Mouse (Mus musculus) cerebellum, adult (tissue): ENCODE measurements around the gene Acat2.
"Not testable (repeated sequence)": the region's sequence is repeated elsewhere in the genome, so short reads cannot be mapped to it uniquely, and the experiment has no call there.

Experiments
- ATAC-seq: cut with Nextera tagmentation; 2 replicates; pipeline ENCODE4 v1.9.2; 2017; ENCODE audit warnings: mild to moderate bottlenecking, moderate library complexity, mixed read lengths; ENCODE audit not compliant: insufficient number of reproducible peaks, low FRiP score, low TSS enrichment

Acat2 gene

DNA sequence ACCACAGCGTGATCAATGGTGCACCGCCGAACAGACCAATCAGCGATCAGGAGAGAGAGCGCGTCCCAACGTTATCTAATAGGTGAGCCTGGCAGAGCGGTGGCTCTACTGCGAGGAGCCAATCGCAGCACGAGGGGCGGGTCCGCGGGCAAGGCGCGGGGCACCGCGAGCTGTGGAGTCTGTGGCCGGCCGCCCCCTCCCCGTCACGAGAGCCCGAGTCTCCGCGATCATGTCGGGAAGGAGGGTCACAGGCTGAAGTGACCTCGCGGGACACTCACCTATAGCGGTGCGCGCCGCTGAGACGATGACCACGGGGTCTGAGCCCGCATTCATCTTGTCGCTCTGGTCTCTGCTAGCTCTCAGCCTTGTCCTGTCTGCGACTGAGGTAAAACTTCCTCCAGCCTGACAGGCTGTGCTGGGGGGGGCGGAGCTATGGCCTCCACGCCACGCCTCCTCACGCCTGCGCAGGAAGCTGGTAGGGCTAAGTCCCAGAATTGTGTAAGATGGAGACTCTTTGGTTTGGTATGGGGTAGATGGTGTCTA lies at the start of gene Acat2:
TSS of gene Acat2 (minus strand) at position 417 of the 543 bp plus-strand sequence.
- peak; percentile 98 for ATAC-seq

- no peak for ATAC-seq
Measured at GRCm38 (mm10) chr17:13009887-13010286, 49.3 kb upstream of the Acat2 start.

DNA sequence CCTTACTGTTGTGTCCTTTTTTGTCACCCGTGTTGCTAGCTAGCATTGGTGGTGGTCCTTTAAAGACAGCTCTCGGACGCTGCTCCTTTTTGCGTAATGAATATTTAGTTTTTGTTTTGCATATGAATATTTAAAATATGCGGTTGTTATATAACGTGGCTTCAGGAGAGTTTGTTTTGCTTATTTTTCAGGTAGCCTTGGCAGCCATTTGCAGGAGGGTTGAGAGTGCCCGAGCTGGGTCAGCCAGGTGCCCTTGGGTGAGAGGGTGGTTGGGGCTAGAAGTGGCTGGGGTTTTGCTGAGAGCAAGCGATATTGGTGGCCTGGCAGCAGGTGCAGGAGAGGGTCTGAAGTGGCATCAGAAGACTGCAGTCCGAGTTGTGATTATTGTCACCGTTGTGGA lies 48.0 kb upstream of the Acat2 start:
- ATAC-seq: no peak

DNA sequence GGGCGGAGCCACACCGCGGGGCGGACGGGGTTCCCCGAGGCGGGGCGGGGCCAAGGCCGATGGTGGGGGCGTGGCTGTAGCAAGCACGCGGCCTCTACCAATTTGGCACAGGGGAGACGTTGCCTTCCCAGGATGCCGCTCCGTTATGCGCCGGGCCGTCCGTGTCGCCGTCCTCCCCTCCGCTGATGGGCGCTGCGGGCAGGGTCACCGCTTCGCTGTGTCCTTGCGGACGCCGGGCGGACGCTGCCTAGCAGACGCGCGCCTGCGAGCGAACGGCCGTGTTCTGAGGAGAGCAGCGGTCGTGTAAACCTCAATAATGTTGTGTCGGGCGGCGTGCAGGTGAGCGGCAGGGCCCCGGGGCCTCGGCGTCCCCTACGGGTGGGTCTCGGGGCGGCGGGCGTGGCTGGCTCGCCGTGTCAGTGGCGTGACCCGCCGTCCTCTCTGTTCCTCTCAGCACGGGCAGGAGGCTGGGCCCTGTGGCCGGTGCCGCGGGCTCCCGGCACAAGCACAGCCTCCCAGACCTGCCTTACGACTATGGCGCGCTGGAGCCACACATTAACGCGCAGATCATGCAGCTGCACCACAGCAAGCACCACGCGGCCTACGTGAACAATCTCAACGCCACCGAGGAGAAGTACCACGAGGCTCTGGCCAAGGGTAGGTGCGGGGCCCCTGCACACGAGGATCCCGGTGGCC lies 47.3 kb upstream of the Acat2 start:
- peak; percentile 97 for ATAC-seq

DNA sequence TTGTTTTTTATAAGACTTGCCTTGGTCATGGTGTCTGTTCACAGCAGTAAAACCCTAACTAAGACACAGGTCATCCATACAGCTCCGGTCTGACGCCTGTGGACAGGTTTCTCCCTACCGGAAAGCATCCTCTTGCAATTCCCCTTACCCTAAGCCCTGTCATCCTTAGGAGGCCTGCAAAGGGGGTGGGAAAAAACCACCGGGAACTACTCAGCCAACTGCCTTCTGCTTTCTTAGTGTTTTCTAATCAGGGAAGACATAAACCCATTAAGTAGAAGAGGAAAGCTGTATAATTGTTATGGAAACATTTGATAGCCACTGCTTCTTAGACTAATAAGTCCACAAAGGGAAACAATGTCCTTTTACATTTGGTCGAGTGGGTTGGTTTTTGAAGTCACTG lies 46.4 kb upstream of the Acat2 start:
- no peak for ATAC-seq

DNA sequence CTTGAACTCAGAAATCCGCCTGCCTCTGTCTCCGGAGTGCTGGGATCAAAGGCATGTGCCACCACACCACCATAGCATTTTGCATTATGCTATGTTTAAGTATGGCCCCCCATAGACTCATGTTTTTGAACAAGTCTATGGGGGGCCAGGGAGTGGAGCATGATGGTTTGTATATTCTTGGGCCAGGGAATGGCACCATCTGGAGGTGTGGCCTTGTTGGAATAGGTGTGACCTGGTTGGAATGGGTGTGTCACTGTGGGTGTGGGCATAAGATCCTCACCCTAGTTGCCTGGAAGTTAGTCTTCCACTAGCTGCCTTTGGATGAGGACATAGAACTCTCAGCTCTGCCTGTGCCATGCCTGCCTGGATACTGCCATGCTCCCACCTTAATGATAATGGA lies 46.0 kb upstream of the Acat2 start, which contains the start of gene Sod2:
TSS of gene Sod2 (plus strand) at position 301 of the 400 bp plus-strand sequence.
- not testable (repeated sequence) for ATAC-seq

DNA sequence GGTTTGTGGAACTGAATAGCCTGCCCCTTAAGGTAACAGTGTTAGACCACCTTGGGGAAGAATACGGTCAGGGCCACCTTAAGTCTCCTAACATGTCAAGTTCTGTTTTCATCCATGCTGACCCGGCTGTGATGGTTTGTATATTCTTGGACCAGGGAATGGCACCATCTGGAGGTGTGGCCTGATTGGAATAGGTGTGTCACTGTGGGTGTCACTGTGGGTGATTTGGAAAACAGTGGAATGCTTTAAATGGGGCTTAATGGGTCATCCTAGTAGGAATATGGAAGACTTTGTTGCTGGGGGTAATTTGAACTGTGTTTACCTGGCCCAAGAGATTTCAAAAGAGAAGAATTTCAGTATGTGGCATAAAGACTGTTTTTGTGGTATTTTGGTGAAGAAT lies 43.9 kb upstream of the Acat2 start:
- ATAC-seq: not testable (repeated sequence)

GRCm38 (mm10) chr17:13002243-13002642 lies 41.7 kb upstream of the Acat2 start:
- ATAC-seq: not testable (repeated sequence)

DNA sequence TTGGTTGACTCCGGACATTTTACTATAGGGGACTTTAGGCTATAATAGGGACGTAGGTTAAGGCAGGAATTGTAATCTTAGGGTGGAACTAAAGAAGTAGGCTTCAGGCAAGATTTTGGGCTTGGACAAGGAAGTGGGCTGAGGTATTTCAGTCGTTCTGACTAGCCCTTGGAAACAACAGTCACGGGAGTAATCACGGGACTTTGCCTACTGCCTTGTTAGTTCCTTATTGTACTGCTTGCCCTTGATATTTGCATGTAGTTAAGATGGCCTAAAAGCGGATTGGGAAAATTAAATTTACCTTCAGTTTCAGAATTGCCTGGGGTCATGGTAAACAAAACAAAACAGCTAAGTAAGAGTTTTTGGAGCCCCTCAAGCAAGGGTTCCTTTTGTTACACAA lies 38.5 kb upstream of the Acat2 start:
- no peak for ATAC-seq

DNA sequence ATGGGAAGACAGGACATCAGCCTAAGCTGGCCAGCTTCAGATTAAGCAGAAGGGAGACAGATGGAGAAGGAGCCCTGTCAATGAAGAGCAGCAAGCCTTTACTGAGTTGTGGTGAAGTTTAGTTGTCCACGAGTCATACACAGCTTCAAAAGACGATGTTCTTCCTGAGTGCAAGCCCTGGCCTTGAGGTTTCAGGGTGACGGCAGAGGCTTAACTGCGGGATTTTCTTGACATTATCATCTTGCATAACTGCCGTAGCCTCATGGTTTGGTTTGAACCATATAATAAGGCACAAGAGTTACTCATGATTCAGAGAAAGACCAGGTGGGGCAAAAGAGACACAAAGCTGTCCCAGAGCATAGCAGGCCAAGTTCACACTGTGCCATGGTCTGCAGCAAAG lies 37.3 kb upstream of the Acat2 start:
- no peak for ATAC-seq

DNA sequence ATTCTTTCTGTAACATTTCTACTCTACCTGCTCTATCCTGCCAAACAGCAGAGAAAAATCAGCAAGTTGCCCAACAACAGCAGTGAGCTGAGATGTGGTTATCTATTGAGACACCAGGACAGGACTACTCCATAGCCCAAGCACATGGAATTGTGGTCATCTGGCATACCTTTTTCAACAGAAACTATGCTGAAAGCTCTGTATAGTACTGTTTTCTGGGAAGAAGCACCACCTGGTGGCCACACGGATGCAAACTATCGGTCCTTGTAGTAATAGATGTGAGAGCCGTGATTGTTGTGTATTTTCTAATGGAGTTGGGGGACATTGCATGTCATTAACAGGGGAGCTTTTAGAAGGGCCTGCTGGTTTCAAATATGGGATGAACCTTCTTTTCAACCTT lies 35.8 kb upstream of the Acat2 start:
- no peak for ATAC-seq

- no peak for ATAC-seq
Measured at GRCm38 (mm10) chr17:12994069-12994468, 33.5 kb upstream of the Acat2 start, which contains the start of gene Wtap. Gene Wtap, minus strand, starts transcription at chr17:12994169.

GRCm38 (mm10) chr17:12992470-12992991 lies 32.0 kb upstream of the Acat2 start:
- peak; percentile 88 for ATAC-seq

GRCm38 (mm10) chr17:12991635-12992358 lies 31.2 kb upstream of the Acat2 start:
- peak; percentile 77 for ATAC-seq

DNA sequence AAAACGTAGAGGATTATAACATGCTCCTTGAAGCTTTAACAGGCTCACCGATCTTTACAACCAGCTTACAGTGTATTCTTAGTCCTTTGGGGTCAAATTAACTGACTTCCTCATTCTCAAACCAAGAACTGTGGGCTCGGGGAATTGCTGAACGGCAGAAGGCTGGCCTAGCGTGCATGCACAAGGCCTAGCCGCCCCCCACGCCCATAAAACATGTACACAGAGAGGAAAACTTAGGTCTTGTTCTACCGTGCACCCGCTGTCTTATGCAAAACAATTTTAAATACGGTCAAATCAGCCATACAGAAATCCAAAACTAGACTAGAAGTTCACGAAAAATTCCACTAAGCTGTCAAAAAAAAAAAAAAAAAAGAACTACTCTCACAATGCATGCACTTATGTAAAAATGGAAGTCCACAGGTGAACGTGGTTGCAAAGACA lies 30.7 kb upstream of the Acat2 start:
- ATAC-seq: no peak

GRCm38 (mm10) chr17:12990567-12991145 lies 30.1 kb upstream of the Acat2 start:
- ATAC-seq: no peak

- not testable (repeated sequence) for ATAC-seq
Measured at GRCm38 (mm10) chr17:12988096-12988495, 27.5 kb upstream of the Acat2 start.

- ATAC-seq: no peak
Measured at GRCm38 (mm10) chr17:12983988-12984387, 23.4 kb upstream of the Acat2 start.

DNA sequence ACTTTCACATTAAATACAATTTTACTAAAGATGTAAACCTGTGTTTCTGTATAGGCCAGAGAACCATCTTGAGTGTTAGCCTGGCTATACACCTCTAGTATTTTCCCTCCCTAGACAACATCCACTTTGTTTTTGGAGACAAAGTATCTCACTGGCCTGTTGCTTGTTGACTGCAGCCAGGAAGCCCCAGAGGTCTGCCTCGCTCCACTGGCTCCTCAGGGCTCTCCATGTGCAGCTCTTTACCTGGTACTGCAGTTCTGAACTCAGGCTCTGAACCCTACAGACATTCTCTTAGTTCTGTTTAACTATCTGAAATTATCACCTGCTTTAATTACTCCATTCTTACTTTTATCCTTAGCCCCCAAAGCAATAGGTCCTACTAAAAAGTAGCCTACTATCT lies 18.0 kb upstream of the Acat2 start:
- ATAC-seq: no peak

GRCm38 (mm10) chr17:12973851-12974250 lies 13.3 kb upstream of the Acat2 start:
- ATAC-seq: no peak

DNA sequence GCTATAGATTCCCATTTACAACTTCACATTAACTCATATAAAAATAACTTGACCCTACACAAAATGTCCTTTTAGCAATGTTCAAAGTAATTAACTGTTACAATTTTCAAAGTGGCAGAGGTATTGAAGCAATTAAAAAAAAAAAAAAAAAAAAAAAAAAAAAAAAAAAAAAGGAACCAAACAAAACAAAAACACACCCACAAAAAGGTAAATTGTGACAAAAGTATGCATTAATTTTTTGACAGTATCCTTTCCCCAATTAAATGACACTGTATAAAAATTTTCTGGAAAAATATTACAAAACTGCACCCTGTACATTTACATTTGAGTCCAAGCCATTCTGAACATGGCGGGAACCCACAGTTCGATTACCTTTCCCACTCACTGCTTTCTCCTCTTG lies 6.6 kb upstream of the Acat2 start:
- ATAC-seq: no peak
